Mouse (Mus musculus): ENCODE data around the gene Prkce.

DNA sequence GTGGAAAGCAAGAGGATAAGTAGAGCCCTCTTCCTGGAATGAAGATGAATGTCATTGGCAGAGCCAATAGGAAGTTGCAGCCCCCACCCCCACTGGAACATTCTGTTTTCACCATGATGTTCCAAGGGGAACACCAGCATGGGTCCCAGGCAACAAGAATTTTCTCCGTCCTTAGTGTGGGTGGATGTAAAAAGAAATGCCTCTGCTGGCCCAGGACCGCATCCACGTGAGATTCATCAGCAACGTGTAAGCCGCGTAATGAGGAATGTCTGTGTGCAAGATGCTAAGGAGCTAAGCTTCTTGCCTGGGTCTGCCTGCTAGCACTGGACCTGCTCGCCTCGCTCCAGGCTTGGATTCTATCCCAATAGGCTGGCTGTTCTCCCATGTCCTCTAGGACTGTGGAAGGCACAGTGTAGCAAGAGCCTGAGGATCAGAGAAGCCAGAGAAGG is 337.6 kb downstream of the Prkce start, which contains the start of gene Gm10309:
- TF ChIP-seq CTCF (IDR thresholded peaks at IDR 0.05; ENCODE audit: low read depth), result no peak
- no peak for TF ChIP-seq EP300 (IDR thresholded peaks at IDR 0.05; ENCODE audit: low read depth)
